Mouse (Mus musculus) neural tube, embryonic 11.5 days (tissue): ENCODE measurements at regions not wholly inside any gene's neighbourhood (a gene's known extent, or its start where the extent isn't known, plus 50 kb on each side); places are given as distances from the start of the nearest gene placed in this dataset.

Experiments
- ATAC-seq: fragments of 200-750 bp; cut with Nextera tagmentation; 2 replicates; pipeline ENCODE4 v1.8.0; 2017; ENCODE audit warnings: moderate number of reproducible peaks, mild to moderate bottlenecking, moderate TSS enrichment, moderate library complexity; ENCODE audit not compliant: insufficient read depth, low FRiP score, low TSS enrichment
- DNase-seq: peaks from one replicate; pipeline ENCODE4 v3.0.0-alpha.2; 2015; ENCODE audit warnings: low spot score
- H3K27ac ChIP-seq: fragments of 300-500 bp; sonication (generic); 2 replicates; pipeline ENCODE4 v1.5.1; 2014; ENCODE audit warnings: low read depth, mild to moderate bottlenecking, low read length
- H3K27me3 ChIP-seq: fragments of 300-500 bp; sonication (generic); 2 replicates; pipeline ENCODE4 v1.6.1; 2014; ENCODE audit warnings: mild to moderate bottlenecking, low read length, mixed read lengths; ENCODE audit not compliant: control insufficient read depth, insufficient read depth
- H3K36me3 ChIP-seq: fragments of 300-500 bp; sonication (generic); 2 replicates; pipeline ENCODE4 v1.6.1; 2014; ENCODE audit warnings: mild to moderate bottlenecking, low read length, moderate library complexity, mixed read lengths; ENCODE audit not compliant: control insufficient read depth, insufficient read depth
- H3K4me1 ChIP-seq: fragments of 300-500 bp; sonication (generic); 2 replicates; pipeline ENCODE4 v1.6.1; 2014; ENCODE audit warnings: low read length, mixed read lengths; ENCODE audit not compliant: control insufficient read depth, insufficient read depth
- H3K4me2 ChIP-seq: fragments of 300-500 bp; sonication (generic); 2 replicates; pipeline ENCODE4 v1.6.1; 2014; ENCODE audit warnings: low read depth, mild to moderate bottlenecking, moderate library complexity
- H3K4me3 ChIP-seq: fragments of 300-500 bp; sonication (generic); 2 replicates; pipeline ENCODE4 v1.5.1; 2014; ENCODE audit warnings: low read depth, low read length
- H3K9ac ChIP-seq: fragments of 300-500 bp; sonication (generic); 2 replicates; pipeline ENCODE4 v1.6.1; 2014; ENCODE audit warnings: mild to moderate bottlenecking, low read length
- H3K9me3 ChIP-seq: fragments of 300-500 bp; sonication (generic); 2 replicates; pipeline ENCODE4 v1.6.1; 2016; ENCODE audit warnings: low read length; ENCODE audit not compliant: control insufficient read depth
- WGBS: fragments of 180-500 bp; shearing (Covaris S2); extraction: QIAGEN DNeasy Blood & Tissue Kit; methylation state at CpG from one replicate; pipeline ENCODE4 v1.1.7; 2014; 5-methylcytosine and 5-hydroxymethylcytosine counted together

DNA sequence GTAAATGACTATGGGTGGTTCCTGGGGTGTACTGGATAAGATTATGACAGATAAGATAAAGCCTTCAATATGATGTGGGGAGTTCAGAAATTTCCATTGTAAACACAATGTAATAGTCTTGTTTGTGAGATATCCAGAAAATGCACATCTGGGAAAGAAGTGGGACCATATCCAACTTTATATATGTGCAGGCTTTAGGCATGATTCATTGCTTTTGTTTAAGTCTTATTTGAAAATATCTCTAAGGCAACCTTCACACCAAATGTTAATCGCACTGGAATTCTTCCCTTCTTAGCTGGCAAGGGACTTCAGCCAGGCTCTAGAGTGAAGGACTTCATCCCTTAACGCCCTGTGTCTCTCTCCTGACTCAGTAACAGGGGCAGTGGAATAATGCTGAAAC is 250.3 kb downstream of the Hs3st3b1 start:
- ATAC-seq (no peak), DNase-seq (no peak)
- WGBS: 88% methylated on average over 2 of the region's 2 CpGs
- Histone ChIP-seq H3K9ac (no peak overlapping the region), H3K9me3 (no peaks in the 10 kb centered on the region), H3K27me3 (no peaks in the 10 kb centered on the region), H3K27ac (no peak overlapping the region), H3K4me2 (no peak overlapping the region), H3K4me1 (no peaks in the 10 kb centered on the region), H3K4me3 (no peak overlapping the region), H3K36me3 (no peaks in the 10 kb centered on the region)

DNA sequence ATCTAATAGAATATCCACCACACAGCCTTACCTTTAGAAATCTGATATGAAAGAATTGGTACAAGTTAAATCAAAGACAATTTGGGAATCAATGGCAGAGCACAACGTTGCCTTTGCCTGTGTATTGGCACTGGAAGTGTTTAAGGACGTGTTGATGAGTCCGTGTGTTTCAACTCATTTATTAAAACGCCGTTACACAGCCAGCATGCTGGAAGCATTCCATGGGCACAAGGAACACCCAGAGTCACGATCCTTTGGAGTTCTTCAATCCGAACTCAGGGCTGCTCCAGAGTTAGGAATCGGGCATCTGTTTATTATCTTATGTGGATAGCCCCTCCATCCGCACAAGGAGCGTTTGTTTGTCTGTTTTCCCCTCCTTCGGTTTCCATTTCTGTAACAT is 244.2 kb downstream of the Hs3st3b1 start:
- no peak overlapping the region for H3K27ac ChIP-seq
- no peak for DNase-seq
- no peaks in the 10 kb centered on the region for H3K36me3 ChIP-seq
- no peak overlapping the region for H3K4me2 ChIP-seq
- H3K4me3 ChIP-seq: no peak overlapping the region
- no peaks in the 10 kb centered on the region for H3K9me3 ChIP-seq
- no peak overlapping the region for H3K9ac ChIP-seq
- 86% methylated on average over 11 of the region's 11 CpGs for WGBS
- H3K4me1 ChIP-seq: no peaks in the 10 kb centered on the region
- no peaks in the 10 kb centered on the region for H3K27me3 ChIP-seq
- no peak for ATAC-seq

GRCm38 (mm10) chr11:63678382-63678905 is 243.6 kb downstream of the Hs3st3b1 start:
- Histone ChIP-seq H3K4me2 (no peak overlapping the region), H3K4me3 (no peak overlapping the region), H3K9ac (no peak overlapping the region), H3K36me3 (no peaks in the 10 kb centered on the region), H3K27ac (no peak overlapping the region), H3K4me1 (no peaks in the 10 kb centered on the region), H3K27me3 (no peaks in the 10 kb centered on the region), H3K9me3 (no peaks in the 10 kb centered on the region)
- ATAC-seq (no peak), DNase-seq (peak; percentile 28)
- WGBS: 72% methylated on average over 17 of the region's 17 CpGs

DNA sequence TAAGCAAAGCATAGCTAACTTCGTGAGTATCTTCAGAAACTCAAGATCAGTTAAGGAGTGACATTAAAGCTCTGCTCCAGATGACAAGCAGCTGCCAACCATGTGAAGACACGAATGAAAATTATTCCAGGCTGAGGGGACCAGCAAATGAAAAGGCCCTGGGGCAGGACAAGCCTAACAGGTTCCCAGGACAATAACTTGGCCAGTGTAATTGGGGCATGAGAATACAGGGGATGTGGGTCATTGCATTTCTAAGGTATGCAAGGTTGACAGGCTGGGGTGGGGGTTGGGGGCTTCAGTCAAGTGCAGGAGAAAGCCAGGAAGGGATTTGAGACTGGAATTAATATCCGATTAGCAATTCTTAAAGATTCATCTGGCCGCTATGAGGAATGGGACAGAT is 242.6 kb downstream of the Hs3st3b1 start:
- DNase-seq: no peak
- H3K9me3 ChIP-seq: no peaks in the 10 kb centered on the region
- no peaks in the 10 kb centered on the region for H3K4me1 ChIP-seq
- H3K4me3 ChIP-seq: no peak overlapping the region
- 76% methylated on average over 4 of the region's 4 CpGs for WGBS
- ATAC-seq: no peak
- H3K9ac ChIP-seq: no peak overlapping the region
- no peaks in the 10 kb centered on the region for H3K27me3 ChIP-seq
- H3K27ac ChIP-seq: no peak overlapping the region
- H3K4me2 ChIP-seq: no peak overlapping the region
- no peaks in the 10 kb centered on the region for H3K36me3 ChIP-seq

DNA sequence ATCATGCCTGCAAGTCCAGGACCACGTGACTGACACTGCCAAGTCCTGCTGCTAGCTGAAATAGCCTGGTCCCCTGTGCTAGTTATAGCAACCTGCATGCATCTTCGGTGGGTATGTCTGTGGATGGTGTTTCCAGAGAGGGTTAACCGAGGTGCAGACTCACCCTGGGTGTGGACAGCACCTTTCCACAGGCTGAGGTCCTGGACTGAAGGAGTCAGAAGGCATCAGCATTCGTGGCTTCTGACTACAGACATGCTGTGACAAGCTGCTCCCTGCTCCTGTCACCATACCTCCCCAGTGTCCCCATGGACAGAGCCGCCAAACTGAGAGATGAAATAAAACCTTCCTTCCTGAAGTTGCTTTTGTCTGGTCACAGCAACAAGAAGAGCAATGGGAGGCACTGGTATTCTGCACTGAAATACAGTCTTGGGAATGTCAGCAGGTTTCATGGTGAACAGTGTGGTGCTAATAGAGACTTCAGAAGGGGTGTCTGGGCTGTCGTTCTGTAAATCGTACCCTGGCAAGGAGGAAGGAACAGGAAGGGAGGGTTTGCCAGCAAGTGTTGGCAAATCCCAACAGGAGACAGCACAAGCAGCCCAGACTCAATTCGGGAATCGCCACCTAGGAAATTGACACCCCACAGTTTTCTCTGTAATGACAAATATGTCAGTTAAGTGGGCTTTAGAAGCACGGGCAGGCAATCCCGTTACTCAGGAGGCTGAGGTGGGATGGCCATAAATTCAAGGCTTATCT is 237.7 kb downstream of the Hs3st3b1 start:
- Histone ChIP-seq H3K27me3 (no peaks in the 10 kb centered on the region), H3K9ac (no peak overlapping the region), H3K36me3 (no peaks in the 10 kb centered on the region), H3K4me1 (no peaks in the 10 kb centered on the region), H3K4me3 (no peak overlapping the region), H3K27ac (no peak overlapping the region), H3K4me2 (no peak overlapping the region), H3K9me3 (no peaks in the 10 kb centered on the region)
- ATAC-seq (no peak), DNase-seq (no peak)
- WGBS: 65% methylated on average over 11 of the region's 11 CpGs

GRCm38 (mm10) chr11:63691041-63691440 is 231.0 kb downstream of the Hs3st3b1 start:
- Histone ChIP-seq H3K27me3 (no peaks in the 10 kb centered on the region), H3K4me2 (no peak overlapping the region), H3K9ac (no peak overlapping the region), H3K27ac (no peak overlapping the region), H3K4me3 (no peak overlapping the region), H3K36me3 (no peaks in the 10 kb centered on the region), H3K4me1 (no peaks in the 10 kb centered on the region), H3K9me3 (no peaks in the 10 kb centered on the region)
- no peak for ATAC-seq
- peak; percentile 44 for DNase-seq
- WGBS: 40% methylated on average over 4 of the region's 4 CpGs

GRCm38 (mm10) chr11:63704995-63705580 is 217.0 kb downstream of the Hs3st3b1 start:
- H3K9ac ChIP-seq: no peak overlapping the region
- H3K27ac ChIP-seq: no peak overlapping the region
- no peak overlapping the region for H3K4me2 ChIP-seq
- DNase-seq (no peak), ATAC-seq (no peak)
- no peaks in the 10 kb centered on the region for H3K9me3 ChIP-seq
- H3K27me3 ChIP-seq: no peaks in the 10 kb centered on the region
- no peaks in the 10 kb centered on the region for H3K4me1 ChIP-seq
- no peak overlapping the region for H3K4me3 ChIP-seq
- H3K36me3 ChIP-seq: no peaks in the 10 kb centered on the region
- 77% methylated on average over 12 of the region's 12 CpGs for WGBS

GRCm38 (mm10) chr11:63706057-63706456 is 216.0 kb downstream of the Hs3st3b1 start:
- H3K27ac ChIP-seq: no peak overlapping the region
- no peak overlapping the region for H3K4me3 ChIP-seq
- 66% methylated on average over 8 of the region's 8 CpGs for WGBS
- H3K27me3 ChIP-seq: no peaks in the 10 kb centered on the region
- H3K9me3 ChIP-seq: no peaks in the 10 kb centered on the region
- H3K9ac ChIP-seq: no peak overlapping the region
- H3K4me2 ChIP-seq: no peak overlapping the region
- no peaks in the 10 kb centered on the region for H3K4me1 ChIP-seq
- no peaks in the 10 kb centered on the region for H3K36me3 ChIP-seq
- no peak for DNase-seq
- no peak for ATAC-seq

DNA sequence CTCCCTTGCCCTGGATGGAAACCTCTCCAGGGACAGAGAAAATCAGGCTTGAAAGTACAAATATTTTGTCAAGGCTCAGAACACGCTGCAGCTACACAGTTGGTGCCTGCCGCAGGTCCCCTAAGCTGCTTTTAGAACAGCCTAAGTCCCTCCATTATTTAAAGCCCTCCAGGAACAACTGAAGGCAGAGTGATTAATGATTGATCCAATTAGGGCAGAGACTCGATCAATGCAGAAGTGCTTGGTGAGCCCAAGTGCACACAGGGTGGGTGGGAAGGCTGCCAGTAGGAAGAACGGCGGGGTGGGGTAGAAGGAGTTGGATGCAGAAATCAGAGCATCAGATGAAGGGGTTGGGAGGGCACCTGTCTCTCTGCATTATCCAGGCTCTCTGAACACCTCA is 215.0 kb downstream of the Hs3st3b1 start:
- H3K9ac ChIP-seq: no peak overlapping the region
- no peaks in the 10 kb centered on the region for H3K36me3 ChIP-seq
- no peaks in the 10 kb centered on the region for H3K9me3 ChIP-seq
- no peak overlapping the region for H3K4me2 ChIP-seq
- WGBS: 28% methylated on average over 5 of the region's 5 CpGs
- no peak for ATAC-seq
- no peaks in the 10 kb centered on the region for H3K4me1 ChIP-seq
- peak; percentile 27 for DNase-seq
- H3K4me3 ChIP-seq: no peak overlapping the region
- no peaks in the 10 kb centered on the region for H3K27me3 ChIP-seq
- H3K27ac ChIP-seq: no peak overlapping the region
